Mouse (Mus musculus) thymus, adult 2 months (tissue): ENCODE data around the gene Timm9.

Experiments
- CTCF ChIP-seq: fragments of 200-500 bp; IDR thresholded peaks from 2 replicates; pipeline ENCODE4 v1.5.1; 2012; ENCODE audit warnings: mild to moderate bottlenecking, control low read depth, low read length, moderate library complexity, borderline replicate concordance; ENCODE audit not compliant: control insufficient read depth, poor library complexity, insufficient read depth; ENCODE audit errors: extremely low read depth
- POLR2A ChIP-seq: fragments of 200-500 bp; IDR thresholded peaks from 2 replicates; pipeline ENCODE4 v1.6.1; 2012; ENCODE audit warnings: mild to moderate bottlenecking, low read length, control low read depth, moderate library complexity; ENCODE audit not compliant: control insufficient read depth, poor library complexity, insufficient read depth; ENCODE audit errors: extremely low read depth

GRCm38 (mm10) chr12:71113074-71113473 lies 23.4 kb downstream of the Timm9 start:
- TF ChIP-seq CTCF (no peak), POLR2A (no peak)
